Mouse (Mus musculus) hindbrain, embryonic 14.5 days (tissue): ENCODE measurements around the gene 9630041A04Rik. TPM values are rescaled to one million over a fixed set of nuclear protein-coding genes. Genes with fewer than 3 reads are reported as not detected.

Source experiments
- ATAC-seq: fragments of 200-750 bp; cut with Nextera tagmentation; 2 replicates; pipeline ENCODE4 v1.8.0; 2017; ENCODE audit warnings: moderate number of reproducible peaks, mild to moderate bottlenecking, moderate TSS enrichment, moderate library complexity; ENCODE audit not compliant: low FRiP score
- DNase-seq: peaks from one replicate; pipeline ENCODE4 v3.0.0-alpha.2; 2015; ENCODE audit warnings: low spot score
- H3K27ac ChIP-seq: fragments of 300-500 bp; sonication (generic); 2 replicates; pipeline ENCODE4 v1.5.1; 2014; ENCODE audit warnings: mild to moderate bottlenecking, moderate library complexity
- H3K27me3 ChIP-seq: fragments of 300-500 bp; sonication (generic); 2 replicates; pipeline ENCODE4 v1.6.1; 2014; ENCODE audit warnings: mild to moderate bottlenecking, low read length, mixed read lengths; ENCODE audit not compliant: control insufficient read depth, insufficient read depth
- H3K36me3 ChIP-seq: fragments of 300-500 bp; sonication (generic); replicated peaks from 2 replicates; pipeline ENCODE4 v1.6.1; 2014; ENCODE audit not compliant: control insufficient read depth, insufficient read depth
- H3K4me1 ChIP-seq: fragments of 300-500 bp; sonication (generic); replicated peaks from 2 replicates; pipeline ENCODE4 v1.6.1; 2014; ENCODE audit warnings: antibody characterized with exemption, low read length, mixed read lengths; ENCODE audit not compliant: control insufficient read depth, insufficient read depth
- H3K4me2 ChIP-seq: fragments of 300-500 bp; sonication (generic); replicated peaks from 2 replicates; pipeline ENCODE4 v1.6.1; 2014; ENCODE audit warnings: mild to moderate bottlenecking, moderate library complexity
- H3K4me3 ChIP-seq: fragments of 300-500 bp; sonication (generic); replicated peaks from 2 replicates; pipeline ENCODE4 v1.5.1; 2014; ENCODE audit warnings: mild to moderate bottlenecking, low read length
- H3K9ac ChIP-seq: fragments of 300-500 bp; sonication (generic); 2 replicates; pipeline ENCODE4 v1.6.1; 2014
- H3K9me3 ChIP-seq: fragments of 300-500 bp; sonication (generic); 2 replicates; pipeline ENCODE4 v1.6.1; 2016; ENCODE audit warnings: low read length; ENCODE audit not compliant: control insufficient read depth
- WGBS: fragments of 180-500 bp; shearing (Covaris S2); extraction: QIAGEN DNeasy Blood & Tissue Kit; methylation state at CpG from one replicate; pipeline ENCODE4 v1.1.7; 2014; 5-methylcytosine and 5-hydroxymethylcytosine counted together
- polyA plus RNA-seq: library from polyadenylated mRNA; unstranded; fragments of >200 nt; fragmentation: Nextera tagmentation; extraction: Ambion mirVana; gene quantifications from 2 replicates; pipeline ENCODE4 v1.2.1, GENCODE M21; 2014

9630041A04Rik gene
- 0.29 and 0.30 TPM in 2 replicates for polyA plus RNA-seq

DNA sequence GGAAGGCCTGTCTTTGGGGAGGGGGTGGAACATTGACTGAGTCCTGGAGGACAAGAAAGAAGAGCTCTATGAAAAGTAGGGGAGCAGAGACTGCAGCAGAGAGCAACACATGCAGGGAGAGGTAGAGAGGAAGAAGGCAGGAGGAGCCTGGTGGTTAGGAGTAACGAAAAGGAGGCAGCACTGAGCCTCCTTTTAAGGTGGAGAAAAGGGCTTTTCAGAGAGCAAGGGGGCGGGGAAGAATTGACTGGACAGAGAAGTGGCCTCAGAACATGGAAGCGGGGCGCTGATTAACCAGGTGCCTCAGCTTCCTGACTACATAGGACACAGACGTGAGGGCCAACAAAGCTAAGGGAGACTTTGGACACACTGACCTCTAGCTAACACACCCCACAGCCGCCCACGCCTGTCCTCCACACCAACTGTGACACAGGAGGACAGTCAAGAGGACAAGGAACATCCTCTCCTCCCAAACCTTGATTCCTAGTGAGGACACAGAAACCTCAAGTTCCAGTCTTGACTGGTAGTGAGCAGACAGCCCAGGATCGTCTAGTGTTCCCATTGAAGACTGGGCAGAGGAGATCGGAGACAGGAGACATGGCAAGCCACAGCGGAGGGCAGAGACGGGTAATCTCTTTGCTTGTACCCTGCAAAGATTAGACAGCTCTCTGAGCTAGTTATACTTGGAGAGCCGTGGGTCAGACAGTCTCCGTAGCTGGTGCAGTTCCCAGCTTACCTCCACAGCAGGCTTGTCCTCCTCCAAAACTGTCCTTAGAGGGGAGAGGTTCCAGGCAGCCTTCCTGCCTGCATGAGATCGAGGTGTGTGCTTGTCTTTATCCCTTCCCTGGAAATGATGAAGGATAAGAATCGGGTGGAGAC lies at the start of gene 9630041A04Rik:
9630041A04Rik (plus strand) TSS at position 246 of the 876 bp plus-strand sequence.
- peaks cover 14% of the 10 kb centered on the region; the same call in 1 of the 2 replicates for H3K4me1 ChIP-seq
- peak within 1 kb of the TSS; percentile 28 for H3K27ac ChIP-seq
- no peaks in the 10 kb centered on the region for H3K27me3 ChIP-seq
- ATAC-seq, result peak; percentile 55; the same call in 1 of the 2 replicates
- H3K36me3 ChIP-seq, result no peaks in the 10 kb centered on the region
- no peak within 1 kb of the TSS for H3K4me3 ChIP-seq
- no peak for DNase-seq
- H3K9me3 ChIP-seq, result no peaks in the 10 kb centered on the region
- H3K4me2 ChIP-seq, result peak within 1 kb of the TSS; percentile 34
- H3K9ac ChIP-seq, result no peak within 1 kb of the TSS
- WGBS, result 68% methylated on average over 15 of the region's 15 CpGs

DNA sequence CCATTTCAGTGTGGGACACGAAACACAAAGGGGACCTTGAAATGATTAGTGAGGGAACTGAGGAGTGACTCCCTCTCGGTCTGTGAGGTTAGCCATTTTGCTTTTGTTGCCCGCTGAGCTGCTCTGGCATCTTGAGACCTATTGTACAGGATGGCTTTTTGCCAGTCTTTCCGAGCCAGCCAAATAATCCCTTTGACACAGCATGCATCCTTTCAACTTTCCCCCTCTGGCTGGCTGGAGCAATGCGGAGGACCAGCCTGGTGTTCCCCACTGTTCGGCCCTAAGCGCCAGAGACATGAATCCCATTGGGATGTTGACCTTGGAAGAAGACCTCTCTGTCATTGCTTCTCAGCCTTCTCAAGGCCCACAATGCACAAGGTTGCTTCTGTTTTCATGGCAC lies 37.7 kb upstream of the 9630041A04Rik start:
- WGBS, result 26% methylated on average over 7 of the region's 7 CpGs
- DNase-seq (peak; percentile 70), ATAC-seq (no peak)

DNA sequence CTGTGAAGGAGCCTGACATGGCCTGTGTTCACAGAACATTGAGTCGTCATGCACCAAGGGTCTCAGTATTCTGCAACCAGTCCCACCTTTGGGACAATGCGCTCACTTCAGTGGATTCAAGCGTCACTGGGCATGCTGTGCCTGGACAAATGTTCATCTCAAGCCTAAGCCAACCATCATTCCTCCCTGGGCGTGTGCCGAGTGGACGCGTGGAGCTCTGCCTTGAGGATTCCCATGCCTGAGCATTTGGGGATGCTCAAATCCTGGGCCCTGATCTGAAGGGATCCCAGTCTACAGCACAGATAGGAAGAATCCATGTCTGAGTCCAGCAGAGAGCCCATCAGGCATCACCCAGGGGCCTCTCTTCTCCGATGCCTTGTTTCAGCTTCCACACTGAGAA lies 36.0 kb upstream of the 9630041A04Rik start:
- WGBS, result 91% methylated on average over 8 of the region's 8 CpGs
- H3K27ac ChIP-seq, result no peak overlapping the region
- H3K9ac ChIP-seq, result no peak overlapping the region
- no peak overlapping the region for H3K4me2 ChIP-seq
- ATAC-seq, result no peak
- H3K27me3 ChIP-seq, result no peaks in the 10 kb centered on the region
- DNase-seq, result no peak
- H3K4me3 ChIP-seq, result no peak overlapping the region
- H3K36me3 ChIP-seq, result no peaks in the 10 kb centered on the region
- H3K9me3 ChIP-seq, result no peaks in the 10 kb centered on the region
- H3K4me1 ChIP-seq, result no peaks in the 10 kb centered on the region

More for the DNA sequence above, 37.7 kb upstream of the 9630041A04Rik start:
- Histone ChIP-seq H3K9me3 (no peaks in the 10 kb centered on the region), H3K4me1 (no peaks in the 10 kb centered on the region), H3K27ac (no peak overlapping the region), H3K4me3 (no peak overlapping the region), H3K36me3 (no peaks in the 10 kb centered on the region), H3K9ac (no peak overlapping the region), H3K4me2 (no peak overlapping the region), H3K27me3 (no peaks in the 10 kb centered on the region)

DNA sequence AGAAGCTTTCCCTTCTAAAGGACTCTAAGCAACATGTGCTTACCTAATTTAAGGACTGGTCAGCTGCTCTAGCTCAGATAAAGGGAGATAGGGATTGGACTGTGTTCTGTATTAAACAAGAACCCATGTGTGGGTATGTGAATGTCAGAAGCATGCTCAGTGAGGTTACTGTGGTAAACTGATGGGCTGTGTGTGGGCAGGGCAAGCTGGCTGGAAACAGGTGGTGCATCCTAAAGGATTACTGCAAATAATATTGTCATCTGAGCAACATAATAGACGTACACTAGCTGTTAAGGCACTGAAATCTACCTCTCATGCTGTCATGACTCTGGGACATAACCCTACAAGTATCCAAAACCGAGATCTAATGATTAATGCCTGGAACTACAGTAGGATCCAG lies 28.0 kb upstream of the 9630041A04Rik start:
- H3K4me3 ChIP-seq, result no peak overlapping the region
- H3K27ac ChIP-seq, result no peak overlapping the region
- H3K36me3 ChIP-seq, result no peaks in the 10 kb centered on the region
- H3K9ac ChIP-seq, result no peak overlapping the region
- no peak overlapping the region for H3K4me2 ChIP-seq
- no peaks in the 10 kb centered on the region for H3K9me3 ChIP-seq
- DNase-seq (no peak), ATAC-seq (no peak)
- H3K27me3 ChIP-seq, result no peaks in the 10 kb centered on the region
- 87% methylated on average over 2 of the region's 2 CpGs for WGBS
- H3K4me1 ChIP-seq, result no peaks in the 10 kb centered on the region

DNA sequence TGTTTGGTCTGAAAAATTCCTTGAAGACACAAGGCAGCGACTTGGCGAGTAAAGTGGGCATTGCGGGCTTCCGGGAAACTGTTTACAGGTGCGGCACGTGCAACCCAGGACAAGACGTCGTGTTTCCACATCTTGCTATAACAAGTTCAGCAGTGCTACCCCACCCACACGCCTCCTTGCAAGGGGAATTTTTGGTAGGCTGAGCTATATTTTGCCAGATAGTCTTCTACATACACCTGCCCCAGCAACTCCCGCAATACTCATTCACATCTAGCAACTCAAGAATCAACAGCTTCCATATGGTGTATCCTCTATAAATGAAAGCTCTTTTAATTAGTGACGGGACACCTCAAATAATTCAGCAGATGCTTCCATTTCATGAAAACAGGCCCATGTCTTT lies 20.5 kb upstream of the 9630041A04Rik start:
- Histone ChIP-seq H3K27me3 (no peaks in the 10 kb centered on the region), H3K27ac (no peak overlapping the region), H3K9ac (no peak overlapping the region), H3K36me3 (no peaks in the 10 kb centered on the region), H3K4me3 (no peak overlapping the region), H3K4me2 (no peak overlapping the region), H3K9me3 (no peaks in the 10 kb centered on the region), H3K4me1 (no peaks in the 10 kb centered on the region)
- ATAC-seq (no peak), DNase-seq (no peak)
- WGBS, result 88% methylated on average over 11 of the region's 11 CpGs

DNA sequence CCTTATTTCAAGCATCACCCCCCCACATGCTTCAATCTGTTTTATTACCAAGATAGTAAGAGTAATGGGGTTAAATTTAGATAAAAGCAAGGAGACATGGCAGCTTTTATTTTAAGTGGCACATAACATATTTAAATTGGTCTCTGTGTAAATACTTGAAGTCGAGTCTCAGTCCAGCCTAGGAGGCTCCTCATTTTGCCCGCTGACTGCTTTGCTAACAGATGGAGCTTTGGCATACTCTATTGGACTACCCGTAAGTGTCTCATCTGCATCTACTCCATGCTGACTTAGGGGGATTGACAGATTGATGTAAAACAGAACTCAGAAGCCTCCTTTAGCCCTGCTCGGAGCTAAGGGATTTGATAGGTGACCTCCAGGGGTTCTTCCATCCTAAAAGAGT lies 17.7 kb upstream of the 9630041A04Rik start:
- Histone ChIP-seq H3K9ac (no peak overlapping the region), H3K36me3 (no peaks in the 10 kb centered on the region), H3K4me3 (no peak overlapping the region), H3K27ac (no peak overlapping the region), H3K4me2 (no peak overlapping the region), H3K27me3 (no peaks in the 10 kb centered on the region), H3K9me3 (no peaks in the 10 kb centered on the region), H3K4me1 (no peaks in the 10 kb centered on the region)
- no peak for ATAC-seq
- WGBS, result 76% methylated on average over 4 of the region's 4 CpGs
- DNase-seq, result no peak

DNA sequence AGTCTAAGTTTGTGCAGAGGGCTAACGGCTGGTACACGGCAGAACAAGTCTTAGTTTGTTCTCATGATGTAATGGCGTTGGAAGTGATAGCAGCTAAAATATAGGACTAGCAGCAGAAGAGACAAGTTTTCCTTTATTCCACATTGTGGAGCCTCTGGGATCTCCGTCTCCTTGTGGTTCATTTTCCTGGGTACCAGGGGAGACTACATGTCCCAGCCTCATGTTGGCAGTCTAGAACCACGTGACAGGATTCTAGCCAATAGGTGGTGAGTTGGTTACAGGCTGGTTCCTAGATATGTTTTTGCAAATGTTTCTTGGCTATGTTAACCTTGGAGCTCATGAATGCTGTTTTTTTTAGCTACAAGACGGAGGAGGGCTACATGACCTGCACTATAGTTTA lies 15.9 kb upstream of the 9630041A04Rik start:
- WGBS, result 83% methylated on average over 6 of the region's 6 CpGs
- H3K4me3 ChIP-seq, result no peak overlapping the region
- H3K4me1 ChIP-seq, result no peaks in the 10 kb centered on the region
- H3K9me3 ChIP-seq, result no peaks in the 10 kb centered on the region
- no peak overlapping the region for H3K27ac ChIP-seq
- no peaks in the 10 kb centered on the region for H3K36me3 ChIP-seq
- no peak for ATAC-seq
- no peak overlapping the region for H3K9ac ChIP-seq
- H3K27me3 ChIP-seq, result no peaks in the 10 kb centered on the region
- DNase-seq, result no peak
- no peak overlapping the region for H3K4me2 ChIP-seq

DNA sequence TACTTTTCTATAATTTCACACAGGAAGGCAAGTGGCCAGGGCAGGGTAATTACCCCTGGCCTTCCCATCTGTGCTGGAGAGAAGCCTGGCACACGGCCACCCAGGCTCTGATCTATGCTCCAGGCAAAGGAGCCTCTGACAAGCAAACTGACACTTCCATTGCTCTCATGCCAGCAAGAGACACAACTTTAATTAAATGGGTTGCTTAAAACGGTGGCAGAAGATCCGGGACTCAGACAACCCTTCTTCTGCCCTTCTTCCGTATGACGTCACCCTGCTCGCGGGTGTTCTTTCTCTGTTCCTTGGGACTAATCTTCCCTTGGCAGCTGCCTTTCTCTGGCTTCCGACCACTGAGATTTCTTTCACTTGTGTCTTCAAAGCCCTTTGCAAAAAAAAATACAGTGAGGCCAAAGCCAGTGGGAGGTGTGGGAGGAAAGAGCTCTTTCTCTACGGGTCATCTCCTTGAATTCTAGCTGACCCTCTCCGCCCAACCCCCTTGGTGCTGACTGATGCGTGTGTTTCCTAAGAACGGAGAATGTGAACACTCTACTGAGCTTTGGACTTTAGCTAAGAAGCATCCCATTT lies 932 bp downstream of the 9630041A04Rik start:
- ATAC-seq, result peak; percentile 87; the same call in 1 of the 2 replicates
- no peak overlapping the region for H3K9ac ChIP-seq
- 20% methylated on average over 12 of the region's 12 CpGs for WGBS

DNA sequence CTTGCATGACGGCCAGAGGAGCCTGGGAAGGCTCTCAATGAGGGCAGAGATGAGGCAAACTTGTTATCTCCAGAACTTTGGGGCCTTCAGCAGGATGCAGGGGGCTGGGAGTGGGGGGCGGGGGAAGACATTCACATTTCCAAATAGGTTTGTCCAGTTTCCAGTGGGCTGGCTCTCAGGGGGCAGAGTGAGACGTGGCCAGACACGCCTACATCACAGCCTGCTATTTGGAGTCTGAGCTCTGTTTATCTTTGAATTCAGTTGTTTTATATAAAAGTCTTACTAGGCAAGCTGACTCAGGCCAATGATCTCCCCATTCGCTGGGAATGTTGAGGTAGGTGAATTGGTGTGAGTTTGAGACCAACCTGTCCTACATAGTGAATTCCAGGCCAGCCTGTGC lies 1.5 kb downstream of the 9630041A04Rik start:
- DNase-seq (no peak), ATAC-seq (peak; percentile 43; the same call in 1 of the 2 replicates)
- Histone ChIP-seq H3K36me3 (no peaks in the 10 kb centered on the region), H3K27me3 (no peaks in the 10 kb centered on the region), H3K9ac (no peak overlapping the region), H3K9me3 (no peaks in the 10 kb centered on the region), H3K4me3 (no peak overlapping the region), H3K4me1 (peaks cover 14% of the 10 kb centered on the region; the same call in 1 of the 2 replicates), H3K27ac (peak overlapping the region; percentile 28; the same call in 1 of the 2 replicates), H3K4me2 (peak overlapping the region; percentile 34)
- 57% methylated on average over 5 of the region's 5 CpGs for WGBS

More for the DNA sequence above, 932 bp downstream of the 9630041A04Rik start:
- Histone ChIP-seq H3K36me3 (no peaks in the 10 kb centered on the region), H3K27me3 (no peaks in the 10 kb centered on the region), H3K4me3 (no peak overlapping the region), H3K4me2 (peak overlapping the region; percentile 34), H3K4me1 (peaks cover 14% of the 10 kb centered on the region; the same call in 1 of the 2 replicates), H3K9me3 (no peaks in the 10 kb centered on the region), H3K27ac (peak overlapping the region; percentile 28; the same call in 1 of the 2 replicates)
- DNase-seq, result peak; percentile 69
